Mouse (Mus musculus) limb, embryonic 13.5 days (tissue): ENCODE results near the gene Oaf. TPM values are rescaled to one million over a fixed set of nuclear protein-coding genes. Genes with fewer than 3 reads are reported as not detected.

Experiments
- ATAC-seq: fragments of 200-750 bp; cut with Nextera tagmentation; 2 replicates; pipeline ENCODE4 v1.8.0; 2017; ENCODE audit warnings: low read depth, moderate number of reproducible peaks, moderate TSS enrichment; ENCODE audit not compliant: low FRiP score
- H3K27ac ChIP-seq: fragments of 300-500 bp; sonication (generic); 2 replicates; pipeline ENCODE4 v1.5.1; 2015; ENCODE audit warnings: inconsistent platforms, mild to moderate bottlenecking, moderate library complexity
- H3K27me3 ChIP-seq: fragments of 300-500 bp; sonication (generic); 2 replicates; pipeline ENCODE4 v1.6.1; 2015; ENCODE audit warnings: mild to moderate bottlenecking, inconsistent platforms
- H3K36me3 ChIP-seq: fragments of 300-500 bp; sonication (generic); 2 replicates; pipeline ENCODE4 v1.6.1; 2015; ENCODE audit warnings: inconsistent platforms, mild to moderate bottlenecking, moderate library complexity
- H3K4me1 ChIP-seq: fragments of 300-500 bp; sonication (generic); 2 replicates; pipeline ENCODE4 v1.6.1; 2015; ENCODE audit warnings: inconsistent platforms
- H3K4me2 ChIP-seq: fragments of 300-500 bp; sonication (generic); replicated peaks from 2 replicates; pipeline ENCODE4 v1.6.1; 2015; ENCODE audit warnings: inconsistent platforms, mild to moderate bottlenecking, moderate library complexity
- H3K4me3 ChIP-seq: fragments of 300-500 bp; sonication (generic); 2 replicates; pipeline ENCODE4 v1.5.1; 2015; ENCODE audit warnings: moderate library complexity, mild to moderate bottlenecking, inconsistent platforms
- H3K9ac ChIP-seq: fragments of 300-500 bp; sonication (generic); 2 replicates; pipeline ENCODE4 v1.6.1; 2015; ENCODE audit warnings: mild to moderate bottlenecking, inconsistent platforms
- H3K9me3 ChIP-seq: fragments of 300-500 bp; sonication (generic); 2 replicates; pipeline ENCODE4 v1.6.1; 2016; ENCODE audit warnings: inconsistent platforms
- WGBS: fragments of 180-500 bp; shearing (Covaris S2); methylation state at CpG from one replicate; pipeline ENCODE4 v1.1.7; 2015; 5-methylcytosine and 5-hydroxymethylcytosine counted together
- polyA plus RNA-seq: library from polyadenylated mRNA; unstranded; fragments of >200 nt; fragmentation: Nextera tagmentation; extraction: Ambion mirVana; gene quantifications from 2 replicates; pipeline ENCODE4 v1.2.1, GENCODE M21; 2015

Gene Oaf
- polyA plus RNA-seq, 1 experiment from 2014 or later, result 103 TPM

- Histone ChIP-seq H3K9ac (no peak overlapping the region), H3K4me1 (peaks cover 90% of the 10 kb centered on the region), H3K9me3 (no peaks in the 10 kb centered on the region; the same call in 1 of the 2 replicates), H3K4me3 (no peak overlapping the region), H3K27ac (peak overlapping the region; percentile 61; the same call in 1 of the 2 replicates), H3K27me3 (no peaks in the 10 kb centered on the region), H3K36me3 (peaks cover 79% of the 10 kb centered on the region), H3K4me2 (no peak overlapping the region; the same call in 1 of the 2 replicates)
- ATAC-seq, result 0 out of 2 replicates have a peak, but pooled peaks have one; percentile 30
- 10% methylated on average over 5 of the region's 5 CpGs for WGBS
Measured at GRCm38 (mm10) chr9:43232286-43232685, 7.4 kb downstream of the Oaf start.

GRCm38 (mm10) chr9:43231805-43232204 lies 7.9 kb downstream of the Oaf start:
- ATAC-seq, result no peak
- no peak overlapping the region for H3K4me3 ChIP-seq
- no peaks in the 10 kb centered on the region; the same call in 1 of the 2 replicates for H3K9me3 ChIP-seq
- WGBS, result 46% methylated on average over 4 of the region's 4 CpGs
- H3K27ac ChIP-seq, result peak overlapping the region; percentile 61; the same call in 1 of the 2 replicates
- H3K9ac ChIP-seq, result peak overlapping the region; percentile 36
- H3K27me3 ChIP-seq, result no peaks in the 10 kb centered on the region
- H3K4me2 ChIP-seq, result no peak overlapping the region; the same call in 1 of the 2 replicates
- peaks cover 84% of the 10 kb centered on the region for H3K36me3 ChIP-seq
- peaks cover 90% of the 10 kb centered on the region for H3K4me1 ChIP-seq

GRCm38 (mm10) chr9:43230886-43231285 lies 8.8 kb downstream of the Oaf start:
- peaks cover 81% of the 10 kb centered on the region for H3K36me3 ChIP-seq
- peak overlapping the region; percentile 39; the same call in 1 of the 2 replicates for H3K9ac ChIP-seq
- H3K4me2 ChIP-seq, result no peak overlapping the region
- no peaks in the 10 kb centered on the region; the same call in 1 of the 2 replicates for H3K9me3 ChIP-seq
- H3K27me3 ChIP-seq, result no peaks in the 10 kb centered on the region
- no peak overlapping the region for H3K4me3 ChIP-seq
- H3K4me1 ChIP-seq, result peaks cover 90% of the 10 kb centered on the region
- WGBS, result 65% methylated on average over 4 of the region's 4 CpGs
- peak overlapping the region; percentile 61 for H3K27ac ChIP-seq
- ATAC-seq, result no peak

GRCm38 (mm10) chr9:43229962-43230361 lies 9.7 kb downstream of the Oaf start:
- no peaks in the 10 kb centered on the region; the same call in 1 of the 2 replicates for H3K9me3 ChIP-seq
- no peak overlapping the region for H3K9ac ChIP-seq
- H3K4me2 ChIP-seq, result no peak overlapping the region
- WGBS, result 81% methylated on average over 7 of the region's 7 CpGs
- peaks cover 90% of the 10 kb centered on the region for H3K4me1 ChIP-seq
- ATAC-seq, result no peak
- H3K27me3 ChIP-seq, result no peaks in the 10 kb centered on the region
- H3K4me3 ChIP-seq, result no peak overlapping the region
- H3K36me3 ChIP-seq, result peaks cover 72% of the 10 kb centered on the region
- no peak overlapping the region for H3K27ac ChIP-seq

- Histone ChIP-seq H3K4me3 (no peak overlapping the region), H3K27ac (no peak overlapping the region), H3K36me3 (peaks cover 72% of the 10 kb centered on the region), H3K4me2 (no peak overlapping the region), H3K9me3 (no peaks in the 10 kb centered on the region; the same call in 1 of the 2 replicates), H3K9ac (no peak overlapping the region), H3K27me3 (no peaks in the 10 kb centered on the region), H3K4me1 (peaks cover 88% of the 10 kb centered on the region)
- ATAC-seq, result no peak
- WGBS, result 89% methylated on average over 10 of the region's 10 CpGs
Measured at GRCm38 (mm10) chr9:43229398-43229895, 10.3 kb downstream of the Oaf start.

- Histone ChIP-seq H3K9me3 (no peaks in the 10 kb centered on the region; the same call in 1 of the 2 replicates), H3K36me3 (peaks cover 72% of the 10 kb centered on the region), H3K9ac (no peak overlapping the region), H3K4me3 (no peak overlapping the region), H3K4me2 (no peak overlapping the region), H3K27me3 (no peaks in the 10 kb centered on the region), H3K4me1 (peaks cover 81% of the 10 kb centered on the region), H3K27ac (no peak overlapping the region)
- 87% methylated on average over 2 of the region's 2 CpGs for WGBS
- no peak for ATAC-seq
Measured at GRCm38 (mm10) chr9:43228745-43229144, 11.0 kb downstream of the Oaf start.

- H3K36me3 ChIP-seq, result peaks cover 74% of the 10 kb centered on the region
Measured at GRCm38 (mm10) chr9:43227626-43228025, 12.1 kb downstream of the Oaf start.

GRCm38 (mm10) chr9:43226573-43227160 lies 13.0 kb downstream of the Oaf start:
- Histone ChIP-seq H3K4me1 (peaks cover 67% of the 10 kb centered on the region), H3K27me3 (no peaks in the 10 kb centered on the region), H3K4me2 (no peak overlapping the region), H3K9me3 (no peaks in the 10 kb centered on the region; the same call in 1 of the 2 replicates), H3K4me3 (no peak overlapping the region), H3K36me3 (peaks cover 77% of the 10 kb centered on the region), H3K27ac (no peak overlapping the region), H3K9ac (peak overlapping the region; percentile 48)
- 57% methylated on average over 9 of the region's 9 CpGs for WGBS
- ATAC-seq, result no peak

More at GRCm38 (mm10) chr9:43227626-43228025, 12.1 kb downstream of the Oaf start:
- H3K4me2 ChIP-seq, result no peak overlapping the region
- 87% methylated on average over 8 of the region's 8 CpGs for WGBS
- no peaks in the 10 kb centered on the region; the same call in 1 of the 2 replicates for H3K9me3 ChIP-seq
- no peak for ATAC-seq
- no peak overlapping the region for H3K9ac ChIP-seq
- H3K27ac ChIP-seq, result no peak overlapping the region
- no peak overlapping the region for H3K4me3 ChIP-seq
- peaks cover 70% of the 10 kb centered on the region for H3K4me1 ChIP-seq
- no peaks in the 10 kb centered on the region for H3K27me3 ChIP-seq

GRCm38 (mm10) chr9:43225481-43225880 lies 14.2 kb downstream of the Oaf start:
- peak; percentile 10; the same call in 1 of the 2 replicates for ATAC-seq
- 15% methylated on average over 2 of the region's 2 CpGs for WGBS

GRCm38 (mm10) chr9:43224771-43225355 lies 14.8 kb downstream of the Oaf start:
- 45% methylated on average over 11 of the region's 11 CpGs for WGBS
- Histone ChIP-seq H3K4me1 (peaks cover 49% of the 10 kb centered on the region), H3K36me3 (peaks cover 79% of the 10 kb centered on the region)

More at GRCm38 (mm10) chr9:43225481-43225880, 14.2 kb downstream of the Oaf start:
- no peak overlapping the region for H3K4me2 ChIP-seq
- H3K36me3 ChIP-seq, result peaks cover 81% of the 10 kb centered on the region
- H3K4me1 ChIP-seq, result peaks cover 55% of the 10 kb centered on the region
- peak overlapping the region; percentile 63 for H3K27ac ChIP-seq
- no peaks in the 10 kb centered on the region; the same call in 1 of the 2 replicates for H3K9me3 ChIP-seq
- no peaks in the 10 kb centered on the region for H3K27me3 ChIP-seq
- H3K9ac ChIP-seq, result peak overlapping the region; percentile 45
- H3K4me3 ChIP-seq, result no peak overlapping the region

GRCm38 (mm10) chr9:43222429-43222715 lies 17.3 kb downstream of the Oaf start:
- Histone ChIP-seq H3K4me2 (no peak overlapping the region), H3K27ac (peak overlapping the region; percentile 63; the same call in 1 of the 2 replicates), H3K9ac (no peak overlapping the region), H3K27me3 (no peaks in the 10 kb centered on the region), H3K4me3 (no peak overlapping the region), H3K4me1 (peaks cover 33% of the 10 kb centered on the region), H3K36me3 (peaks cover 64% of the 10 kb centered on the region), H3K9me3 (no peaks in the 10 kb centered on the region; the same call in 1 of the 2 replicates)
- ATAC-seq, result no peak
- 41% methylated on average over 8 of the region's 8 CpGs for WGBS

More at GRCm38 (mm10) chr9:43224771-43225355, 14.8 kb downstream of the Oaf start:
- 0 out of 2 replicates have a peak overlapping the region, but pooled peaks have one; percentile 45 for H3K9ac ChIP-seq
- H3K9me3 ChIP-seq, result no peaks in the 10 kb centered on the region; the same call in 1 of the 2 replicates
- no peak overlapping the region; the same call in 1 of the 2 replicates for H3K4me2 ChIP-seq
- no peak for ATAC-seq
- H3K27me3 ChIP-seq, result no peaks in the 10 kb centered on the region
- H3K27ac ChIP-seq, result peak overlapping the region; percentile 63
- H3K4me3 ChIP-seq, result no peak overlapping the region
